Mouse (Mus musculus): ENCODE data around the gene Gm20388. TPM values are rescaled to one million over a fixed set of nuclear protein-coding genes. Genes with fewer than 3 reads are reported as not detected.

Gene Gm20388
- polyA plus RNA-seq, 1 experiment from 2014 or later = 1.4 TPM

- Histone ChIP-seq H3K4me3 (ENCODE audit: low read depth, low read length) (no peak overlapping the region; the same call in 1 of the 2 replicates), H3K27ac (ENCODE audit: low read length) (no peak overlapping the region; the same call in 1 of the 2 replicates), H3K27me3 (ENCODE audit: control insufficient read depth, insufficient read depth, low read depth, low read length) (no peaks in the 10 kb centered on the region), H3K9me3 (replicated peaks; ENCODE audit: control insufficient read depth, low read length) (no peaks in the 10 kb centered on the region), H3K9ac (ENCODE audit: low read depth, low read length) (peak overlapping the region; percentile 49), H3K4me1 (ENCODE audit: control insufficient read depth, low read depth, low read length) (peaks cover 52% of the 10 kb centered on the region), H3K4me2 (ENCODE audit: low read depth, low read length) (peak overlapping the region; percentile 74), H3K36me3 (ENCODE audit: control insufficient read depth, insufficient read depth) (no peaks in the 10 kb centered on the region)
- ATAC-seq (ENCODE audit: low read depth) = no peak
- WGBS (ENCODE audit: insufficient replicate concordance) = 62% methylated on average over 4 of the region's 4 CpGs
These were observed 2369.5 kb downstream of the Gm20388 start for GRCm38 (mm10) chr8:122280156-122280555.

- ATAC-seq (ENCODE audit: low read depth) = peak; percentile 20
- Histone ChIP-seq H3K4me1 (ENCODE audit: control insufficient read depth, low read depth, low read length) (peaks cover 52% of the 10 kb centered on the region), H3K36me3 (ENCODE audit: control insufficient read depth, insufficient read depth) (no peaks in the 10 kb centered on the region), H3K4me2 (ENCODE audit: low read depth, low read length) (peak overlapping the region; percentile 74), H3K9ac (ENCODE audit: low read depth, low read length) (peak overlapping the region; percentile 49), H3K4me3 (ENCODE audit: low read depth, low read length) (peak overlapping the region; percentile 93), H3K27me3 (ENCODE audit: control insufficient read depth, insufficient read depth, low read depth, low read length) (no peaks in the 10 kb centered on the region), H3K27ac (ENCODE audit: low read length) (peak overlapping the region; percentile 91), H3K9me3 (replicated peaks; ENCODE audit: control insufficient read depth, low read length) (no peaks in the 10 kb centered on the region)
- WGBS (ENCODE audit: insufficient replicate concordance) = 5% methylated on average over 20 of the region's 20 CpGs
These were observed 2370.1 kb downstream of the Gm20388 start for GRCm38 (mm10) chr8:122280588-122281316.

- under 1% methylated on average over 47 of the region's 47 CpGs for WGBS (ENCODE audit: insufficient replicate concordance)
These were observed 2370.8 kb downstream of the Gm20388 start for GRCm38 (mm10) chr8:122281317-122282034.

GRCm38 (mm10) chr8:122282035-122282358, 2371.4 kb downstream of the Gm20388 start, which contains the start of gene Zfpm1:
Gene Zfpm1 (plus strand): TSS chr8:122282141.
- peak within 1 kb of the TSS; percentile 93 for H3K4me3 ChIP-seq (ENCODE audit: low read depth, low read length)
- H3K9ac ChIP-seq (ENCODE audit: low read depth, low read length) = peak within 1 kb of the TSS; percentile 98
- H3K9me3 ChIP-seq (replicated peaks; ENCODE audit: control insufficient read depth, low read length) = no peaks in the 10 kb centered on the region
- peak within 1 kb of the TSS; percentile 97 for H3K27ac ChIP-seq (ENCODE audit: low read length)
- ATAC-seq (ENCODE audit: low read depth) = no peak
- under 1% methylated on average over 30 of the region's 60 CpGs for WGBS (ENCODE audit: insufficient replicate concordance)
- no peaks in the 10 kb centered on the region for H3K36me3 ChIP-seq (ENCODE audit: control insufficient read depth, insufficient read depth)
- peaks cover 50% of the 10 kb centered on the region for H3K4me1 ChIP-seq (ENCODE audit: control insufficient read depth, low read depth, low read length)
- H3K4me2 ChIP-seq (ENCODE audit: low read depth, low read length) = peak within 1 kb of the TSS; percentile 94
- no peaks in the 10 kb centered on the region for H3K27me3 ChIP-seq (ENCODE audit: control insufficient read depth, insufficient read depth, low read depth, low read length)

More at GRCm38 (mm10) chr8:122281317-122282034, 2370.8 kb downstream of the Gm20388 start:
- H3K4me3 ChIP-seq (ENCODE audit: low read depth, low read length) = peak overlapping the region; percentile 93
- peak overlapping the region; percentile 91 for H3K27ac ChIP-seq (ENCODE audit: low read length)
- no peaks in the 10 kb centered on the region for H3K9me3 ChIP-seq (replicated peaks; ENCODE audit: control insufficient read depth, low read length)
- H3K36me3 ChIP-seq (ENCODE audit: control insufficient read depth, insufficient read depth) = no peaks in the 10 kb centered on the region
- peak overlapping the region; percentile 74 for H3K4me2 ChIP-seq (ENCODE audit: low read depth, low read length)
- H3K9ac ChIP-seq (ENCODE audit: low read depth, low read length) = peak overlapping the region; percentile 68
- peaks cover 52% of the 10 kb centered on the region for H3K4me1 ChIP-seq (ENCODE audit: control insufficient read depth, low read depth, low read length)
- ATAC-seq (ENCODE audit: low read depth) = peak; percentile 83
- H3K27me3 ChIP-seq (ENCODE audit: control insufficient read depth, insufficient read depth, low read depth, low read length) = no peaks in the 10 kb centered on the region

GRCm38 (mm10) chr8:122282501-122283355, 2372.1 kb downstream of the Gm20388 start:
- Histone ChIP-seq H3K4me3 (ENCODE audit: low read depth, low read length) (peak overlapping the region; percentile 93), H3K27me3 (ENCODE audit: control insufficient read depth, insufficient read depth, low read depth, low read length) (no peaks in the 10 kb centered on the region), H3K36me3 (ENCODE audit: control insufficient read depth, insufficient read depth) (no peaks in the 10 kb centered on the region), H3K4me1 (ENCODE audit: control insufficient read depth, low read depth, low read length) (peaks cover 50% of the 10 kb centered on the region), H3K9ac (ENCODE audit: low read depth, low read length) (peak overlapping the region; percentile 98), H3K27ac (ENCODE audit: low read length) (peak overlapping the region; percentile 97), H3K4me2 (ENCODE audit: low read depth, low read length) (peak overlapping the region; percentile 94), H3K9me3 (replicated peaks; ENCODE audit: control insufficient read depth, low read length) (no peaks in the 10 kb centered on the region)
- no peak for ATAC-seq (ENCODE audit: low read depth)
- WGBS (ENCODE audit: insufficient replicate concordance) = under 1% methylated on average over 55 of the region's 70 CpGs

GRCm38 (mm10) chr8:122283356-122284202, 2372.9 kb downstream of the Gm20388 start:
- Histone ChIP-seq H3K27me3 (ENCODE audit: control insufficient read depth, insufficient read depth, low read depth, low read length) (no peaks in the 10 kb centered on the region), H3K9me3 (replicated peaks; ENCODE audit: control insufficient read depth, low read length) (no peaks in the 10 kb centered on the region), H3K4me1 (ENCODE audit: control insufficient read depth, low read depth, low read length) (peaks cover 56% of the 10 kb centered on the region), H3K27ac (ENCODE audit: low read length) (peak overlapping the region; percentile 97), H3K9ac (ENCODE audit: low read depth, low read length) (peak overlapping the region; percentile 98), H3K4me2 (ENCODE audit: low read depth, low read length) (peak overlapping the region; percentile 94), H3K36me3 (ENCODE audit: control insufficient read depth, insufficient read depth) (no peaks in the 10 kb centered on the region), H3K4me3 (ENCODE audit: low read depth, low read length) (peak overlapping the region; percentile 93)
- no peak for ATAC-seq (ENCODE audit: low read depth)
- under 1% methylated on average over 37 of the region's 37 CpGs for WGBS (ENCODE audit: insufficient replicate concordance)

- H3K9me3 ChIP-seq (replicated peaks; ENCODE audit: control insufficient read depth, low read length) = no peaks in the 10 kb centered on the region
- no peak for ATAC-seq (ENCODE audit: low read depth)
- peaks cover 63% of the 10 kb centered on the region for H3K4me1 ChIP-seq (ENCODE audit: control insufficient read depth, low read depth, low read length)
- H3K36me3 ChIP-seq (ENCODE audit: control insufficient read depth, insufficient read depth) = no peaks in the 10 kb centered on the region
- peak overlapping the region; percentile 94 for H3K4me2 ChIP-seq (ENCODE audit: low read depth, low read length)
- H3K4me3 ChIP-seq (ENCODE audit: low read depth, low read length) = peak overlapping the region; percentile 93
- H3K9ac ChIP-seq (ENCODE audit: low read depth, low read length) = peak overlapping the region; percentile 98
- under 1% methylated on average over 33 of the region's 33 CpGs for WGBS (ENCODE audit: insufficient replicate concordance)
- H3K27me3 ChIP-seq (ENCODE audit: control insufficient read depth, insufficient read depth, low read depth, low read length) = no peaks in the 10 kb centered on the region
- peak overlapping the region; percentile 97 for H3K27ac ChIP-seq (ENCODE audit: low read length)
These were observed 2373.6 kb downstream of the Gm20388 start for GRCm38 (mm10) chr8:122284203-122284658.

Measured in liver, embryonic 16.5 days (tissue).